Mouse (Mus musculus): ENCODE data around the gene Gper1. TPM values are rescaled to one million over a fixed set of nuclear protein-coding genes. Genes with fewer than 3 reads are reported as not detected.

Gper1 gene
- polyA plus RNA-seq, 1 experiment, result 2.1 TPM

GRCm38 (mm10) chr5:139411117-139411516 lies 11.8 kb upstream of the Gper1 start:
- H3K4me3 ChIP-seq (ENCODE audit: control insufficient read depth, insufficient read depth, low read length), result no peak overlapping the region
- no peak for DNase-seq
- 92% methylated on average over 6 of the region's 6 CpGs for WGBS
- H3K27ac ChIP-seq (ENCODE audit: control insufficient read depth, insufficient read depth, low read length), result no peak overlapping the region
- TF ChIP-seq POLR2A (IDR thresholded peaks at IDR 0.05; ENCODE audit: control insufficient read depth, extremely low read depth, insufficient read depth, low read length, poor library complexity) (no peak), CTCF (IDR thresholded peaks at IDR 0.05; ENCODE audit: borderline replicate concordance, control insufficient read depth, extremely low read depth, insufficient read depth, low read length, poor library complexity) (no peak)
- no peaks in the 10 kb centered on the region for H3K27me3 ChIP-seq (ENCODE audit: control insufficient read depth, insufficient read depth, low read length)
- H3K36me3 ChIP-seq (ENCODE audit: control insufficient read depth, insufficient read depth, low read length), result no peaks in the 10 kb centered on the region
- peaks cover 14% of the 10 kb centered on the region for H3K4me1 ChIP-seq (replicated peaks; ENCODE audit: control insufficient read depth, insufficient read depth, low read length)

GRCm38 (mm10) chr5:139411665-139412314 lies 11.2 kb upstream of the Gper1 start:
- TF ChIP-seq CTCF (IDR thresholded peaks at IDR 0.05; ENCODE audit: borderline replicate concordance, control insufficient read depth, extremely low read depth, insufficient read depth, low read length, poor library complexity) (no peak), POLR2A (IDR thresholded peaks at IDR 0.05; ENCODE audit: control insufficient read depth, extremely low read depth, insufficient read depth, low read length, poor library complexity) (no peak)
- Histone ChIP-seq H3K4me3 (ENCODE audit: control insufficient read depth, insufficient read depth, low read length) (no peak overlapping the region), H3K4me1 (replicated peaks; ENCODE audit: control insufficient read depth, insufficient read depth, low read length) (peaks cover 14% of the 10 kb centered on the region), H3K27ac (ENCODE audit: control insufficient read depth, insufficient read depth, low read length) (no peak overlapping the region), H3K27me3 (ENCODE audit: control insufficient read depth, insufficient read depth, low read length) (no peaks in the 10 kb centered on the region), H3K36me3 (ENCODE audit: control insufficient read depth, insufficient read depth, low read length) (no peaks in the 10 kb centered on the region)
- 80% methylated on average over 15 of the region's 15 CpGs for WGBS
- DNase-seq, result no peak

- Histone ChIP-seq H3K27me3 (ENCODE audit: control insufficient read depth, insufficient read depth, low read length) (no peaks in the 10 kb centered on the region), H3K4me1 (replicated peaks; ENCODE audit: control insufficient read depth, insufficient read depth, low read length) (peaks cover 8% of the 10 kb centered on the region), H3K27ac (ENCODE audit: control insufficient read depth, insufficient read depth, low read length) (no peak overlapping the region), H3K4me3 (ENCODE audit: control insufficient read depth, insufficient read depth, low read length) (no peak overlapping the region), H3K36me3 (ENCODE audit: control insufficient read depth, insufficient read depth, low read length) (no peaks in the 10 kb centered on the region)
- WGBS, result over 99% methylated on average over 4 of the region's 4 CpGs
- no peak for DNase-seq
- TF ChIP-seq POLR2A (IDR thresholded peaks at IDR 0.05; ENCODE audit: control insufficient read depth, extremely low read depth, insufficient read depth, low read length, poor library complexity) (no peak), CTCF (IDR thresholded peaks at IDR 0.05; ENCODE audit: borderline replicate concordance, control insufficient read depth, extremely low read depth, insufficient read depth, low read length, poor library complexity) (no peak)
Observed at GRCm38 (mm10) chr5:139413545-139413944, 9.4 kb upstream of the Gper1 start.

GRCm38 (mm10) chr5:139415001-139415400 lies 8.0 kb upstream of the Gper1 start:
- no peak overlapping the region for H3K4me3 ChIP-seq (ENCODE audit: control insufficient read depth, insufficient read depth, low read length)
- DNase-seq, result no peak
- no peak overlapping the region for H3K27ac ChIP-seq (ENCODE audit: control insufficient read depth, insufficient read depth, low read length)
- H3K27me3 ChIP-seq (ENCODE audit: control insufficient read depth, insufficient read depth, low read length), result no peaks in the 10 kb centered on the region
- WGBS, result 94% methylated on average over 5 of the region's 5 CpGs
- peaks cover 22% of the 10 kb centered on the region for H3K4me1 ChIP-seq (replicated peaks; ENCODE audit: control insufficient read depth, insufficient read depth, low read length)
- no peaks in the 10 kb centered on the region for H3K36me3 ChIP-seq (ENCODE audit: control insufficient read depth, insufficient read depth, low read length)
- TF ChIP-seq POLR2A (IDR thresholded peaks at IDR 0.05; ENCODE audit: control insufficient read depth, extremely low read depth, insufficient read depth, low read length, poor library complexity) (no peak), CTCF (IDR thresholded peaks at IDR 0.05; ENCODE audit: borderline replicate concordance, control insufficient read depth, extremely low read depth, insufficient read depth, low read length, poor library complexity) (no peak)

GRCm38 (mm10) chr5:139416942-139417341 lies 6.0 kb upstream of the Gper1 start:
- peak; percentile 30 for DNase-seq
- peaks cover 36% of the 10 kb centered on the region for H3K4me1 ChIP-seq (replicated peaks; ENCODE audit: control insufficient read depth, insufficient read depth, low read length)
- no peak overlapping the region for H3K4me3 ChIP-seq (ENCODE audit: control insufficient read depth, insufficient read depth, low read length)
- no peak overlapping the region for H3K27ac ChIP-seq (ENCODE audit: control insufficient read depth, insufficient read depth, low read length)
- TF ChIP-seq POLR2A (IDR thresholded peaks at IDR 0.05; ENCODE audit: control insufficient read depth, extremely low read depth, insufficient read depth, low read length, poor library complexity) (no peak), CTCF (IDR thresholded peaks at IDR 0.05; ENCODE audit: borderline replicate concordance, control insufficient read depth, extremely low read depth, insufficient read depth, low read length, poor library complexity) (no peak)
- no peaks in the 10 kb centered on the region for H3K27me3 ChIP-seq (ENCODE audit: control insufficient read depth, insufficient read depth, low read length)
- H3K36me3 ChIP-seq (ENCODE audit: control insufficient read depth, insufficient read depth, low read length), result no peaks in the 10 kb centered on the region
- 96% methylated on average over 4 of the region's 4 CpGs for WGBS

GRCm38 (mm10) chr5:139417480-139417879 lies 5.5 kb upstream of the Gper1 start:
- DNase-seq, result no peak
- WGBS, result 98% methylated on average over 3 of the region's 3 CpGs
- H3K36me3 ChIP-seq (ENCODE audit: control insufficient read depth, insufficient read depth, low read length), result no peaks in the 10 kb centered on the region
- H3K4me3 ChIP-seq (ENCODE audit: control insufficient read depth, insufficient read depth, low read length), result no peak overlapping the region
- peaks cover 38% of the 10 kb centered on the region for H3K4me1 ChIP-seq (replicated peaks; ENCODE audit: control insufficient read depth, insufficient read depth, low read length)
- no peak for TF ChIP-seq CTCF (IDR thresholded peaks at IDR 0.05; ENCODE audit: borderline replicate concordance, control insufficient read depth, extremely low read depth, insufficient read depth, low read length, poor library complexity)
- no peak for TF ChIP-seq POLR2A (IDR thresholded peaks at IDR 0.05; ENCODE audit: control insufficient read depth, extremely low read depth, insufficient read depth, low read length, poor library complexity)
- H3K27ac ChIP-seq (ENCODE audit: control insufficient read depth, insufficient read depth, low read length), result no peak overlapping the region
- H3K27me3 ChIP-seq (ENCODE audit: control insufficient read depth, insufficient read depth, low read length), result no peaks in the 10 kb centered on the region

- no peak overlapping the region for H3K4me3 ChIP-seq (ENCODE audit: control insufficient read depth, insufficient read depth, low read length)
- TF ChIP-seq POLR2A (IDR thresholded peaks at IDR 0.05; ENCODE audit: control insufficient read depth, extremely low read depth, insufficient read depth, low read length, poor library complexity) (no peak), CTCF (IDR thresholded peaks at IDR 0.05; ENCODE audit: borderline replicate concordance, control insufficient read depth, extremely low read depth, insufficient read depth, low read length, poor library complexity) (no peak)
- no peaks in the 10 kb centered on the region for H3K36me3 ChIP-seq (ENCODE audit: control insufficient read depth, insufficient read depth, low read length)
- H3K4me1 ChIP-seq (replicated peaks; ENCODE audit: control insufficient read depth, insufficient read depth, low read length), result peaks cover 38% of the 10 kb centered on the region
- H3K27ac ChIP-seq (ENCODE audit: control insufficient read depth, insufficient read depth, low read length), result peak overlapping the region; percentile 75
- no peak for DNase-seq
- 61% methylated on average over 2 of the region's 2 CpGs for WGBS
- no peaks in the 10 kb centered on the region for H3K27me3 ChIP-seq (ENCODE audit: control insufficient read depth, insufficient read depth, low read length)
Observed at GRCm38 (mm10) chr5:139418110-139418509, 4.8 kb upstream of the Gper1 start.
